Mouse (Mus musculus) kidney, adult 8-10 months (tissue): Measurements from ENCODE around the gene Nceh1.
A peak's percentile ranks its signal among the peaks of the same experiment; 100 is the strongest.

Experiments
- DNase-seq, 2 experiments: peaks; one replicate each; pipeline ENCODE4 v3.0.0; 2022

The Nceh1 gene

DNA sequence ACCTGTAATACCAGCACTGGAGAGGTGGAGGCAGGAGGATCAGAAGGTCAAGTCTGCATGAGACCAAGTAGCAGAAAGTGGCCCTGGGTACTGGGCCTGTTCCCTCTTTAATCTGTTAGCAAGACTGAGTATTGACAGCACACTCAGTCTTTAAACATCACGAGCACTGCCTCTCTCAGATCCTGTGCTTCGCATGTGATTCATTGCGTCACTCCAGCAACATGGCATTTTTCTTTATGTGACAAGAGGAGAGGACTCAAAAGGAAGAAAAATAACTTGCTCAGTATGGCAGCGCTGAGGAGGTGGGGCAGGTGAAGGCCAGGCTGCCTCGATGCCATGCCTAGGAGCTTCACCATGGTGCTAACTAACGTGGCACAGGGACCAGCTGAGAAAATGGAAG is 9.1 kb downstream of the Nceh1 start:
- no peak for DNase-seq

DNA sequence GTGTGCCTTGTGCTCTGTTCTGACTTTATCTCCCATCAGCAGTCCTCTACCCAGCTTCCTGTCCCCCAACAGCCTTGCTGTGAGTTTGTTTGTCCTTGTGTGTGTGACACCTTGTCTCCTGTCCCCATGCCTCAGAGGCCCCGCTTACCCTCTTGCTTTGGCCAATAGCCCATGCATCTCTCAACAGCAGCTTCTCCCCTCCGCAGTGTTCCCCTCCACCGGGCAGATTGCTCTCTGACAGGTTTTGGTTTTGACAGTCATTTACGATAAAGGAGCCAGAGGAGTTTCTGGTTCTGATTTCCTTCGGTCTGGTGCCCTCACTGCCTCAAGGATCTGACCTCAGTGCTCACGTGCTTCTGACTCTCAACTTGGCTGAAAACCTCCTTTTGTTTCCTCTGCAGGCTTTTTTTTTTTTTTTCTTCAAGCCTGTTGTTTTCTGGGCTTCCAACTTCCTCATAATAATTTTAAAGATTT is 11.1 kb downstream of the Nceh1 start:
- DNase-seq: peak; percentile 63 to 69

DNA sequence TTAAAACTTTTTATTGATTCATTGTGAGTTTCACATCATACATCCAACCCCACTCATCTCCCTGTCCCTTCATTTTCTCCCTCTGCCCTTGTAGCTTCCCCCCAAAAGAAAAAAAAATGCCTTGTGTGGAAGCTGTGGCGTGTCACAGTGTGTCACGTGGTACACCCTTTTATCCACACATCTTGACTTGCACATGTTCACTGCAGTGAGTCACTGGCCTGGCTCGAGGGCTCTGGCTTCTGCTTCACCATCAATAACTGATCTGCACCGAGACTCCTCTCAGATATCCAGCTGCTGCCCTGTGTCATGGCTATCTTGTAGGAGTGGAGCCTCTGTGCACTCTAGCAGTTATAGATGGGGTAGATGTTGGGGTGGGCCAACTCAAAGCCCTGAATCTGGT is 12.4 kb downstream of the Nceh1 start:
- DNase-seq: no peak

DNA sequence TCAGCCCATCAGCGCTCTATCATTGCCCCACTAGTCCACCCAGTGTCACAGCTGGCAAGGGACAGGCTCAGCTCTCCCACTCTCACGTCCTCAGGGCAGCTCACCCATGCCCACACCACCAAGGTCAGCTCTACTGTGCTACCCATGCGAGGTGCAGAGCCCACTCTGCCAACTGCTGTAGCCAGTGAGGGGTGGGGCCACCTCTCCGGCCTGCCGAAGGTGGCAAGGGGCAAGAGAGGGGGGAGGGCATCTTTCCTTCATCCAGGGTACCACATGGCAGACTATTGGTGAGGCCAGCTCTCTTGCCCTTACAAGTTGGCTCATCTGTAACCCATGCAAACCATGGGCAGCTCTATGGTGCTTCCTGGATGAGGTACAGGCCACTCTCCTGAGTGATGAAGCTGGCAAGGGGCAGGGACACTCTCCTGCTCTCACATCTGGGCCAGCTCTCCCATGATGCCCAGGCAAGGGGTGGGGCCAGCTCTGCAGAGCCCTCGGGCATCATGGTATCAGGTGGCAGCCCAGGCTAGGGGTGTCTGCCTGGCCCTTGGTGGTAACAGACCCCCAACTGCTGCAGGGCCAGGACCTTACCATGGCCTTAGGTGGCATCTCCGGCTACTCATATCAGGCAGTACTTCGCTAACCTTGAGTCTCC is 12.9 kb downstream of the Nceh1 start:
- DNase-seq: no peak

DNA sequence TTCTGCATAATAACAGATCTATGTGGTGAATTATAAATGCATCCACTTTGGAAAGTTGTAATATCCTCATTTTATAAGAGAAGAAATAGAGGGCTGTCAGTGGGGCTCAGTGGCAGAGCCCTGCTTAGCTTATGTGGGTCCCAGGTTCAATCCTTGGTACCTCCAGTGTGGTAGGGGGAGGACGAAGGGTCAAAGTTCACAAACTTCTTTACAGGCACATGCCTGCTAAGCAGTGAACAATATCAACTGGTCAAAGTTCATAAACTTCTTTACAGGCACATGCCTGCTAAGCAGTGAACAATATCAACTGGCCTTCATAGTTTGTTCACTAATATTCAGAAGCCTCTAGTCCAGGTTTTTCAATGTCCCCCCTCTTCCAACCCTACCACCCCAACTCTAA is 13.8 kb downstream of the Nceh1 start:
- peak; percentile 75 to 79 for DNase-seq

DNA sequence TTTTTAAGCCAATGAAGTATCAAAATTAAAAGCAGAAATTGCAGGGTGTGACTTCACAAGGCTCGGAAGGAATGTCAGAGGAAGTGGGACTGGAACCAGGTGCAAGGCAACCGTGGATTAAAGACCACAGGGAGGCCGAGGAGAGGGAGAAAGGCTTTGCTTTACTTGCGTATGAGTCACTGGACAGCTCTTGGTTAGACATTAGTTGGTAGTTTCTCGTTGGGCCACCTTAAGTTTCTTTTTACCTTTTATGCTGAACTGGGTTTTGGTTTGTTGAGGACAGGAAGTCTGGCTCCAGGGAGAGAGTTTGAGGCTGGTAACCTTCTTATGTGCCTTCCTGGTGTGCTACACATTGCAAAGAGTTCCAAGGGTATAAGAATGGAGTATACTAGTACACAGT is 15.1 kb downstream of the Nceh1 start:
- DNase-seq: no peak

DNA sequence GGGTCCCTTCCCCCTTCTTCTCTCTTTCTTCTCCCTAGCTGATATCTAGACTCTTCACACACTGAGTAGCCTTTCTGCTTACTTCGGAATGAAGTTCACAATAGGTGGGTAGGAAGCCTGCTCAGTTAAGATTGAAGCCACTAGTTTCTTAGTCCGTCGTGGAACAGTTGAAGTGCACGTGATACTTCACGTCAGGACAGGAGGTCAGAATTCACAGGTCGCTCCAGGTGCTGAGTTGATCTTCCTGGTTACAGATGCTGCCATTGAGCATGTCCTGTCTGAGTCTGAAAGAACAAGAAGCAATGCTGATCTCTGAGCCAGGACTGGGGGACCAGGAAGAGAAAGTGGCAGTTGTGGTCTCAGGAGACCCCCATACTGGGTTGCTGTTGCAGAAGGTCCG is 16.4 kb downstream of the Nceh1 start:
- peak in 1 of 2 experiments; percentile 53 for DNase-seq

DNA sequence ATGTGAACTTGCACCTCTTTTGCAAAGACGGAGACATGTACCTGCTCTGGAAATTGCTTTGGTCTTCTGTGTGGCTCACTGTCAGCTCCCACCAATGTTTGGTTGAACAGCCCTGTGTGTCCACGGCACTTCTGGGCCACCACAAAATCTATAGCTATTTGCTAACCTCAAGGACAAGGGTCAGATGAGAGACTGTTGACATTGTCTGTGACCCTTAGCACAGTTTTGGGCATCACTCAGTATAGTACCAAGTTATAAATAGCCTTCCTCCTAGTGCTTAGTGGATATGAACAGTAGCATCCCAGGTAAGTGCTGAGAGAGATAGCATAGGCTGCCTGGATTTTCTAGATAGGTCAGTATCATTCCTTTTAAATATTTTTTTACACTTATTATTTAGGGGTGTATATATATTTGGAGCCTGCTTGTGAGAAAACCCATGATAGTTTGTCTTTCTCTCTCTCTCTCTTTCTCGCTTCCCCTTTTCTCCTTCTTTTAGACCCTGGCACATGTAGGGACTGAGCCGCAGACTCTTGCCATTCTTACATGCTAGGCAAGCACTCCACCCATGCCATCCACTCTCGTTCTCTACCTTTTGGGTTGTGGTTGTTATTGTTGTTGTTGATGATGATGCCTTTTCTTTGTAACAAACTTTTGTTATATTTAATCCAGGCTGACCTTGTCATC is 19.1 kb downstream of the Nceh1 start:
- no peak for DNase-seq

DNA sequence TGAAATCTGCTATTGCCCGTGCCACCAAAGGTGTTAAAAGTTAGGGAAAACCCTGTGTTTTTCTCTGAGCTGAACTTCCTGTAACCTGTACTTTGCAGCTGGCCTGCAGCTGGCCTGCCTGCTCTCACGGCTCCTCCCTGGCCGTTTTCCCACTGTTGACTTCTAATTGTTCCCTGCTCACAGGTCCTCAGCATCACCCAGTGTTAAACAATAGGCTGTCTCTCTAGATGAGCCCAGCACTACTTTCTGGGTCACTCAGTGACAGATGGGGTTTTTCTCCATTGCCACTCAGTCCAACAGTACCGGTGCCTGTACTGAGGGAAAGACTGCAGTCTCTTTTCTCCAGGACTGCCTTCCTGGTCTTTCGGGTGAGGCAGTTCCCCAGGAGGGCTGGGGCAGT is 22.3 kb downstream of the Nceh1 start:
- DNase-seq: no peak

DNA sequence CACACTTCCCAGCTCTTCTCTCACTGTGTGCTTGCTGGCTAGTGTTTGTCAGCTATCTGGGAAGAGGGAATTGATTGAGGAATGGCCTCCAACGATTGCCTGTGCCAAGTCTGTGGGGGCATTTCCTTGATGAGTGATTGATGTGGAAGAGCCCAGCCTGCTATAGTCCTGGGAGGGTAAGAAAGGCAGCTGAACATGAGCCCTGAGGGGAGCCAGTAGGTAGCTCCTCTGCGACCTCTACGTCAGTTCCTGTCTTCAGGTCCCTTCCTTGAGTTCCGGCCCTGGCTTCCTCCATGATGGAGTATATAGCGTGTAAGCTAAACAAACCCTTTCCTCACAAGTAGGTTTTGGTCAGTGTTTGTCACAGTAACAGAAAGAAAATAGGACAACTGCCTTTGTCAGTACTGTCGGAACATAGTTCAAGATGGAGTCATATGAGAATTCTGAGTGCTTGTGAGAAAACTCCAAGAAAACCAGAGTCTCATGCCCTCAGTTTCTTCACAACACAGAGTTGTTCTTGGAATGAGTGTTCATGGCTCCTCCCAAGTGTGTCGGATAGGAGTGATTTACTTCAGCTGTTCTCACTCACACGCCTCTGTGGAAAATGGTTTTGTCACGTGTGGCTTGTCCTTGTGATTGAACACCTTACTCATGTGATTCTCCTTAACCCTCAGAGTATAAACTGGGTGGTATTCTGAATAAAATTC is 22.9 kb downstream of the Nceh1 start:
- DNase-seq: no peak

DNA sequence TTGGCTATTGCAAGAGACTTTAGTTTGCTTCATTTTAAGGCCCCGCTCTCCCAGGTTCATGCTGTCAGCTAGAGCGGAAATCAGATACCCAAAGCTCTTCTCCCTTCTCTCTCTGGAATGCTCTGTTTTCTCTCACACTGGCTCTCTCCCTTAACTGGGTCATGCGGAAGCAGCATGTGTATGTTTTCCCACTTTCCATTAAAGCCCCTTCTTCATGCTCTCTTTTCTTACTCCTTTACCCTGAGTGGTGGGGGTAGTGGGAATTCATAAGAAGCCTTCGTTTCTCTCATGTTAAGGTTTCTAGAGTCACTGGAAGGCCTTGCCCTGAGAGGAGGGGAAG is 23.4 kb downstream of the Nceh1 start:
- no peak for DNase-seq

DNA sequence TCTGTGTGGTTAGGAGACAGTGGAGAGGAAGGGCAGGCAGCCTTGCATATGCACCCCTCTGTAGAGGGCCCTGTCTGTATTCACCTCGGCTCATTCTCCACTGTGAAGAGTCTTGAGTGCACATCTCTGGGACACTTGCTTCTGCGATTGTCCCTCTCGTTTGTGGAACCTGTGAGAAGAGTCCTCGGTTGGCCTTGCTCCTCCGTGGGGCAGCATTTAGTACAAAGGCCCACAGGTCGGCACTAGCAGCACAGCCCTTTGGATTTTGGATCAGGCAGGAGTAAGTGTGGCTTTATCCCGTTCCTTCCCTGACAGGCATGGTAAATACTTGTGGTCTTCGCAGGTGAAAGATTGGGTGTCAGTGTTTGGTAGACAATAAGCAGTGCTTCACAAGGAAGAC is 23.8 kb downstream of the Nceh1 start:
- no peak for DNase-seq

DNA sequence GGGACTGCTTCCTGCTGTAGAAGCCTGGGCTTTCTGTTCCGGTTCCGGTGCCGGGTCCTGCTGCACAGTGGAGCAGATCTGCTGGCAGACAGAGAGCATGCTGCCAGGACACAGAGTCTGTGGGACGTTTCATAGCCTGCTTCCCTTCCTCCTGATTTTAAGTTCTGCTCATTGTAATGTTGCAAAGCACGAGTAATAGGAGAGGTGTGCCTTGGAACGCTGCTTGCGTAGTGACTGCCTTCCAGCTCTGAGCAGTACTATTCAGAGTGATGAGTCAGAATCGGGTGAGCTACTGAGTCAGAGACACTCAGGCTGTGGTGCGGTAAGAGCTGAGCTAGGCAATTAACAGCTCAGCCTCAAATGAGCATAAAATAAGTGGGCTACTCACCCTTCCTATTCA is 26.9 kb downstream of the Nceh1 start:
- no peak for DNase-seq

DNA sequence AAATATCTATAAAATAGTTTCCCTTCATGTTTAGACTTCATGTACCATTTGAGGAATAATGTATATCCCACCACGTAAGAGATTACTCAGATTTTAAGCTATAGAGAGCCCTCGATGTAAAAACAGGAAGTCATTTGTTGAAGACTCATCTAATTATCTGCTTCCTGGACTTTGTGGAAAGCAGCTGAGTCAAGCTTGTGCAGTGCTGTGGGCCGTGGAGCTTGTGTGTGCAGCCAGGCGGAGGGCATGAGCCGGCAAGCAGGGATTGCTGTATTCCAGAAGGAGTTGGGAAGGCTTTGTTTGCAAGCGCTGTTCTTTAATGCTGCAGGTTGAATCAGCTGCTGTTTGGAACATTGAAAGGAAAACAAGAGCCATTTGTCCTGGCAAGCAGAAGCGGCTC is 27.5 kb downstream of the Nceh1 start:
- DNase-seq: no peak

DNA sequence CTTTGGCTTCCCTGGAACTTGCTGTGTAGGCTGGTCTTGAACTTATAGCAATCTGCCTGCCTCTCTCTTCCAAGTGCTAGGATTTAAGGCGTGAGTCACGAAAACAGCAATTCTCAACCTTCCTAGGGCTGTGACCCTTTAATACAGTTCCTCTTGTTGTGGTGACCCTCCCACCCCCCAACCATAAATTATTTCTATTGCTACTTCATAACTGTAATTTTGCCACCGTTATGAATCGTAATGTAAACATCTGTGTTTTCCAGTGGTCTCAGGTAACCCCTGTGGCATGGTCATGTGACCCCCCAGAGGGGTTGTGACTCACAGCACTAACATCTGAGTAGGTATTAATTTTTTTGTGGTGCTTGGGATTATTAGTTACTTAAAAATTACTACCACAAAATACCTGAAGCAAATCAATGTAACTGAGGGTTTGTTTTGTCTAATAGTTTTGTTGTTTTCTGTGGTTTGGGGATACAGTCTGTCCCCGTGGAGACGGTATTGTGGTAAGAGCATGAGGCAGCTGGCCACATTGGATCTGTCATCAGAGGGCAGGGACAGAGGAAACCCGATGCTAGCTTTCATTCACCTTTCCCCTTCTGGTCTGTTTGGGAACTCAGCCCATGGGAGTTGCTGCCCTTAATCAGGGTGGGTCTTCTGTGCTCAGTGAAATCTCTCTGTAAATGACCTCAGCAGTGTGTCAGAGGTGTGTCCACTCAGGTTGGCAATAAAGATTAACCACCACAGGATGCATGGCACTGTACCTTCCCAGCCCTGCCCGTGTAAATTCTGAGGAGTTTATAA is 31.5 kb downstream of the Nceh1 start:
- no peak for DNase-seq

DNA sequence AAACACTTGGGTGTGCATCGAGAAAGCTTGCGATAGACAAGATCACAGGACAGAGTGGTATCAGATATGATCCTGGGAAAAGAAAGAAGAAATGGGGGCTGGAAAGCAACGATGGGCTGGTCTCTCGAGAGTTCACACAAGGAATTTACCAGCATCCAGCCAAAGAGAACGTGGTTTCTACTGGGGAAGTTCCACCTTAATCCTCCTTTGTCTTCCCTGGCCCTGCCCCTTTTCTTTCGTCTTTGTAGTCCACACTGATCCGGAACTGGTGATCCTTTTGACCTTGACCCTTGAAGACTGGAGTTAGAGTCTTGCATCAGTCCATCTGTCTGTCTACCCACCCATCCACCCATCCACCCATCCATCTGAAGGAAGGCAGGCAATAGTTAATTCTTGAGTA is 34.6 kb downstream of the Nceh1 start:
- no peak for DNase-seq

DNA sequence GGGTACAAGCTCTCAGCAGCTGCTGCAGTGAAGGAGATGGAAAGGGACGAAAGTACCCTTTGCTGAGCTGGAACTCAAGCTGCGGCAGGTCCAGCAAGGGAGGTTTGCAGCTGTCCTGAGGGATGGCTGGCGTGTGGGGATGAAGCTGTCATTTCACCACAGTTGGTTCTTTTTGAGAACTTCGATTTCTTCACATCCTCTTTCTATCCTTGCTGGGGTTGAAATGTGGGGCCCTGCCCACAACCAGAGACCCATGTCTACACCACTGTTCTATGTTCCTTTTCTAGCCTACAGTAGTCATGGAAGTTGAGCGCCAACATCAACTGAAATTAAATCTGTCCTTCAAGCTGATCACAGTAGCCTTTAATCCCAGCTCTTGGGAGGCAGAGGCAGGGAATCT is 35.8 kb downstream of the Nceh1 start:
- no peak for DNase-seq

DNA sequence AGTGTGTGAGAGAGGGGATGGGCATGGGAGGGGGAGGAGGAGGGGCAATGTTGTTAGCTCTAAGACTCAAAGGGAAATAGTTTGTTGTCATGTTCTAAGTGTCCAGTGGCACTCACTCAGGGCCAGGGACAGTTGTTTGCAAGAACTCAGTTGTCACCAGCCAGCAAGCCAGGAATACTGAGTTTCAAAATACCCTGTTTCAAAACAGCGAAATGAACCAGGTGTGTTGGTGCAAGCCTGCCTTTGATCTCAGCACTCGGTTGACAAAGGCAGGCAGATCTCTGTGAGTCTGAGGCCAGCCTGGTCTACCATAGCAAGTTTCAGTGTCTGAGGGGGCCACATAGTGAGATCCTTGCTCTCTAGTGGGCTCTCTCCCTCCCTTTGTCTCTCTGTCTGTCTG is 39.3 kb downstream of the Nceh1 start:
- DNase-seq: no peak

DNA sequence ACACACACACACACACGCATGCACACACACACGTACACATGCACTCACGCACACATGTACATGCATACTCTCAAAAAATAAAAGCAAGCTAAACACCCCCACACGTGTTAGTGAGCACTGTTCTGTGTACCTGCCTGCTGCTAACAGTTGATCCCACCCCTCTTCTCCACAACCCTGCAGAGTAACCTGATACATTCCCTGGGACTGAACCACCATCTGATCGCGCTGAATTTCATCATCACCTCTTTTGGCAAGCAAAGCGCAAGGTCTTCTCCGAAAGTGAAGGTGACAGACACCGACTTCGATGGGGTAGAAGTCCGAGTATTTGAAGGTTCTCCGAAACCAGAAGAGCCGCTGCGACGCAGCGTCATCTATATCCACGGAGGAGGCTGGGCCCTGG is 39.7 kb downstream of the Nceh1 start:
- DNase-seq: no peak

DNA sequence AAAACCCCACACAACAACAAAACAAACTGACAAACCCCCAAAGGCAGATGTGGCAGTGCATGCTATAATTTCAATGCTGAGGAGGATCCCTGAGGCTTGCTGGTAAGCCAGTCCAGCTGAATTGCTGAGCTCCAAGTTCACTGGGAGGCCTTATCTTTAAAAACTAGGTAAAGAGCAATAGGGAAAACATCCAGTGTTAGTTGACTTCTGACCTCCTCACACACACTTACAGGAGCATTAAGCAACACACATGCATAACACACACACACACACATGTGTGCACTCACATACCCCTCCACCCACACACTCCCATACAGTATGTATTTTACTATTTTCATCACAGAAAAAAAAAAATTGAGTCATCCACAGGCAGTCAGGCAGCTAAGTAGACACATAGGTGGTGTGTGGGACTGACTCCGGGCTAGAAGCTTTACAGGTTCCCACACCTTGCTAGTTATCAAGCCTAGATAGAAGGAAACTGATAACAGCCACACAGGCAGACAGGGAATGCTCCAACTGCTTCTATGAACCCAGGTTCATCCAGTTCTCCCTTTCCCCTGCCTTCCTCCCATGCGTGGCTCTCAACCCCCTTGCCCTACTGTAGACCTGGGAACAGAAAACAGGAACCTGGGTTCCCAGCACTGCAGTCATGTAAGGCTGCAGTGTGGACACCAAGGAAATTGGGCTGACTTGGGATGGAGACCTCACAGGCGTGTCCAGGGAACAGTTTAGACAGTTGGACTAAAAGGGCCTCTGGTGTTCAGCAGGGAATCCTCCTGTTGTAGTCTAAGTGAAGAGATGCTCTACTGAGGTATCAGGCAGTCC is 45.1 kb downstream of the Nceh1 start:
- no peak for DNase-seq

DNA sequence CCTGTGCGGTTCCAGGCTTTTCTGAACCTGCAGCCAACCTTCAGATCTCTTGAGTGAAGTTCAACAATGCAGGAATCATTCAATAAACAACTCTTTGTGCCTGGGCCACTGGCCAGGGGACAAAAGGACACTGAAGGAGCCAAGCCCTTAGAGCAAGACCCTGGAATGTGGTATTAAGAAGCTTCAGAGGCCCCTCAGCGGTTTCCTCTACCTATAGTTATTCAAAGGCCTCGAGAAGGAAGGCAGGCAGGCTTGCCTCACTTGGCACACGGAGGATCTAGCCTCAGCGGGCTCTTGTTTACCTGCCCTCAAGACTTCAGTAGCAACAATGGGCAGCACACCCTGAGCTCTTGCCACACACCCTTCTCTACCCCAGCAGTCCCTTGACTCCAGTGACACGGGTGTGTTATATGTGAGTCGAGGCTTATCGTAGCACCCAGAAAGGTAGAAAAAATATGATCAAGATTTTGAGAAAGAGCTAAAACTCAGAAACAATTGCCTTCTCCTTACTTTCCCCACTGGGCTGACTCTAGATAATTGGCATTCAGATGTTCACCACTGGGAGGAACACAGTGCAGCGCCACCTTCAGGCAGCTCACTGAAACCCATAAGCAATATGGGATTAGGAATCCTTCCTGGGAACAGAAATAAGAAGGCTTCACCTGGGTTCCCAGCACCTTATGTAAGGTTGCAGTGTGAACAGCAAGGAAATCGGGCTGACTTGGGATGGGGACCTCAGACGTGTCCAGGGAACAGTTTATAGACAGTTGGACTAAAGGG is 46.0 kb downstream of the Nceh1 start:
- peak in 1 of 2 experiments; percentile 53 for DNase-seq

DNA sequence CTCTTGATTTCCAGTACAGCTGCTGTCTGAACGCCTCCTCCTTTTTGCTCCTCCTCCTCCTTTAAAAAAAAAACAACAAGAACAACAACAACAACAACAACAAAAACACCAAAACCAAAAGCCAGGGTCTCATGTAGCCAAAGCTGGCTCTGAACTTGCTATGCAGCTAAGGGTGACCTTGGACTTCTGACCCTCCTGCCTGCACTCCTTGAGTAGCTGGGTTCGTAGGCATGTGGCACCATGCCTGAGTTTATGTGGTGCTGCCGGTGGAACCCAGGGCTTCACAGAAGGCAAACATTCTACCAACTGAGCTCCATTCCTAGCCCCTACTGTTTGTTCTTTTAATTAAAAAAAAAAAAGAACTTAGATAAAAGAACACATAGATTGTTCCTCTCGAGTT is 50.6 kb downstream of the Nceh1 start:
- no peak for DNase-seq
